Mouse (Mus musculus): ENCODE results near the gene Rab1b.

The Rab1b gene

DNA sequence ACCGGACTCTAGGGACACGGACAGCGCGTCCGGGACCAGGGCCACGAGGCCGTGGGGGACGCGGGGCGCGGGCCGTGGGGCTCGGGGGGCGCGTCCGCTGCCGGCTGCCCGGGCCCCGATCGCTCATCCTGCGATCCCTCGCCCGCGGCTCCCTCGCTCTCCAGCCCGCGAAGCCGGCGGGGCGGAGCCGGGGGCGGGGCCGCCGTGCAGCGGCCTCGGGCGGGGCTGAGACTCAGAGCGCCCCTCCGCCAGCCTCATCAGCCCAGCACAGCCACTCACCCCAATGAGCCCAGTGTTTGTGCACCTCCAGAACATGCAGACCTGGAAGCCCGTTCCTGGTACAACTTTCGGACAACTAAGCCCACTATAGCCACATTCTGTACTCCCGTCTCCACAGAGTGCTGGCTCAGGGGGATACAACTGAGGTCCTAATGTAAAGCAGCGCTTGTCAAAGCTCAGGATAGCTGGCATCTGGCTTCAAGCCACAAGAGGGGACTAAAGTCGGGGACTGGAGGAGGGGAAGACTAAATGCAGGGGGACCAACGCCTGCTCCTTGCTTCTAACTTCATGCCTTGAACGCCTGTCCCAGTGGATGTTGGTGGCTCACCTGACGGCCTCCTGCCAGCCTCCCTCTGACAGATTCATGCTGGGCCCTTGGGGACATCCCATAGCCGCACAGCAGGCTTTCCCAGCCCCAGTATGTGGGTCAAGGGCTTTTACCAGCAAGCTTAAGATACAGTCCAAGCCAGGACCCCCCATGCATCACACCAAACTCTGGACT lies 8.3 kb downstream of the Rab1b start, which contains the start of gene Cnih2:
TSS of gene Cnih2 (minus strand) at position 159 of the 781 bp plus-strand sequence.
- in situ Hi-C loops (cut with MboI; ENCODE audit: unreplicated experiment in 2 of 2) = no loop called here

DNA sequence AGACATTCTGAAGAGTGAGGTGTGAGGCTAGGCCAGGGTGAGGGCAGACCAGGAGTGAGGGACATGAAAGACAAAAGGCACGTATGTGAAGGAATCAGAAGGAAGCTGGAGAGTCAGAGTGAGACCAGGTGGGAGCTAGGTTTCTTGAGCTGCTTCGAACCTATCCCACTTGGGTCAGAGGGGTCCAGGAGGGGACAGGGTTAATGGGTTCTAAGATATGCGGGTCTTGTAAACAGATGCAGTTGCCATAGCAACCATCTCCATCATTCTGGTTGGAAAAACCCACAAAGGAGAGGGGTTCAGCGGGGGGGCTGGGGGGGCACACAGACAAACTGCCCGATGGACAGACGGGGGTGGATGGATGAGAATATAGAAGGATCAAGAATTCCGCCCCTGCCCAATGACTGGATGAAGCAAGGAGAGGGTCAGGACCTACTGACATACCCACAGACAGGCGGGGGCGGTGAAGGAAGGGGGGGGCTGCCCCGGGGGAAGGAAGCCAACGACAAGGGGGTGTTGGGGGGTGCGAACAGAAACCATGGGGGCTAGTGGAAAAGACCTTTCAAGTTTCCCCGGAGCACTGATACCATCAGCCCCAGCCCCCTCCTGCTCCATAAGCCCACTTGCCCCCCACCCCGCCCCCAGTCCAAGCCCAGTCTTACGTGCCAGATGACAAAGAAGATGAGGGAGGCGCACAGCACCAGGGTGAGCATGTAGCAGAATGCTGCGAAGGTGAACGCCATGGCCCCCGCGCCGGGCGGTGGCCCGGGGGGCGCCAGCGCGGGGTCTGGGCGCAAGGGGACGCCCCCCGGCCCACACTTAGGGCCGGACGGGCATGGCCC lies 9.1 kb downstream of the Rab1b start:
- in situ Hi-C loops (cut with MboI; ENCODE audit: unreplicated experiment in 2 of 2) = no loop called here

DNA sequence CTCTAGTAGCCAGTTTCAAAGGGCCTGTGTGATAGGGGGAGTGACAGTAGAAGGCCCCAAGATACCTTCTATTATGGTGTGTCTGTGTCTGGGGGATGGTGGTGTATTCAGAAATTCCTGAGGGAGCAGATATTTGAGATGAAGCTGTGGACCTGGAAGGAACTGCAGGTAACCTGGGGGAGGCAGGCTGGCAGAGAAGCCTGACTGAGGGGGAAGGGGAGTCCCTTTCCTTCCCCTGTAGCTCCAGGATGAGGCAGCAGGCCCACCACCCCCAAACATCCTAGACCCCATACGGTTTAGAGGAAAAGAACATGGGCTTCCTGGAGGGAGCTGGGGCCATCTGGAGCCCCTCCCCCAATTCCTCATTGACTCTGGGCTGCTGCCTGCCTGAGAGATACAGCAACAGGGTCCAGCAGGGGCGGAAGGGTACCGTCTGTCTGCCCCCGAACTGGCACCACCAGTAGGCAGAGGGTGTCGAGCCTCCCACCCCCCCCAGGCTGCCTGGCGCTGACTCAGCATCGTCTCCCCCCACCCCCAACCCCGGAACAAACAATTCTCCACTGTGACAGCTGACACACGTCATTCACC lies 10.9 kb downstream of the Rab1b start:
- in situ Hi-C loops (cut with MboI; ENCODE audit: unreplicated experiment in 2 of 2) = no loop called here

DNA sequence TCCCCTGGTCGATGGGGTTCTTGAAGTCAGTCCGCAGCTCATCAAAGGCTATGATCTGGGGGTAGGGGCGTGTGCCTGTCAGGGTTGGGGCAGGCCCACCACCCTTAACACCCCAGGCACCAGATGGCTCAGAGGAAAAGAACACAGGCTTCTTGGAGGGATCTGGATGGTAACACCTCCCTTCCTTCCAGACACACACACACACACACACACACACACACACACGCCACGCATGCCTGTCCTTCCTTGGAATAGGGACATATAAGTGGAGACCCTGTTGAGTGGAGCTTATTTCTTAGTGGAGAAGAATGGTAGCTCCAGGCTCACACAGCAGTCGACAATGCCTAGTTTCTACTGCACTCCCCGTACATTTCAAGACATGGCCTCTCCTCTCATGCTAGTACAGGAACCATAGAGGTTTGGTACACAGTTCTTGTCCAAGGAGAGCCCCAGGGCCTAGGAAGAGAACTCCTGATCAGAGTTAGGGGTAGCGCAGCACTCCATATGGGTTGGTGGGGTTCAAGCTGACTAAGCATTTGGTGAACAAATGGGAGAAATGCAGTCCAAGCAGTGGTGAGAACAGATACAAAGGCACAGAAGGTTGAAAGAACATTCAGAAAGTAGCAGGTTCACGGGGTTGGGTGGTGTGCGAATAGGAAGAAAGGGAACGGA lies 12.0 kb downstream of the Rab1b start:
- in situ Hi-C loops (cut with MboI; ENCODE audit: unreplicated experiment in 2 of 2) = loop anchor here in 1 of 2 experiments (5.0 kb wide), 1 partner anchor 47 kb away; no protein-coding TSS in a partner anchor

DNA sequence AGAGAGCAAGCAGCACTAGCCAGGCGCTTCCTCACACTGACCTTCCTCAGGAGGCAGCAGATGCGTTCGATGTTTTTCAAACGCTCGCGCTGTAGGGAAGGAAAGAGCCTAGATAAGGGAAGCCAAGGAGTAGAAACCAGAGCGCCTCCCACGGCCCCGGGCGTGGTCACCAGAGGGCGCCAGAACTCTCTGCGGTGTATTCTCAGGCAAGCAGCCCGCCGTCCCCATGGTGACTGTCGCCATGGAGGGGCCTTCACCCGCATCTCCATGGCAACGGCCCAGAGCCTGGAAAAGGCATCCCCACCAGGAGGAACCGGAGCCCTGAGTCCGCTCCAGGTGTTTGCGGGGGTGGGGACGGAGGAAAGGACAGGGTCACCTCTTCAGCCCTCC lies 12.6 kb downstream of the Rab1b start:
- in situ Hi-C loops (cut with MboI; ENCODE audit: unreplicated experiment in 2 of 2) = loop anchor here in 1 of 2 experiments (5.0 kb wide), 1 partner anchor 48 kb away; no protein-coding TSS in a partner anchor

DNA sequence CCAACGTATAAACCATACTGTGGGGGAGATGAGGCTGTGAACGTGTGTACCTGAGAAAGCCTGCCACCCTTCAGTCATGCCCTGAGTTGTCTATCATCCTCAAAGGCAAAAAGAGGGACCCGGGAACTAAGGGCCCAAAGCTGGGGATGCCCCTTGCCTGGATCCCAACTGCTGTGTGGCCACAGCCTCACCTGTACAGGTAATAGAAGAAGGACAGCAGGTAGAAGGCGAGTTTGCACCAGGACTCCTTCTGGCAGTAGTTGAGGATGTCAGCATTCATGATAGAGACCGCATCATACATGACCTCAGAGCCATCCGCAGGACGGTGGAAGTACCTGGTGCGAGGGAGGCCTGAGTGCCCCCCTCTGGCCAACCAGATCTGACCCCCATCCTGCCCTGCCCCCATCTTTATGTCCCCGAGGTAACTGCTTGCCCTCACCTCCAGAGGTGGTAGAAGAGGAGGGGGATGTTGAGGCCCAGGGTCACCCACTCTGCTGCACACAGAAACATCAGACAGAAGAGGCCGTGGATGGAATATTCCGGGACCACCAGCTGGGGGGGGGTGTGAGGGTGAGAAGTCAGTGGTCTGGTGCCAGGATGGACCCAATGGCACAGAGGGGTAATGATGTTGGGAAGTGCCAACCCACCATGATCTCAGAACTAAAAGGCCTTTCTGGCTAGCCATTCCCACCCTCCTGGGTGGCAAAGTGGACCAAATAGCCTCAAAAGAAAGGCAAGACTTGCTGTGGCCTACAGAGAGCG lies 13.2 kb downstream of the Rab1b start:
- in situ Hi-C loops (cut with MboI; ENCODE audit: unreplicated experiment in 2 of 2) = loop anchor here in 1 of 2 experiments (5.0 kb wide), 1 partner anchor 49 kb away; no protein-coding TSS in a partner anchor

DNA sequence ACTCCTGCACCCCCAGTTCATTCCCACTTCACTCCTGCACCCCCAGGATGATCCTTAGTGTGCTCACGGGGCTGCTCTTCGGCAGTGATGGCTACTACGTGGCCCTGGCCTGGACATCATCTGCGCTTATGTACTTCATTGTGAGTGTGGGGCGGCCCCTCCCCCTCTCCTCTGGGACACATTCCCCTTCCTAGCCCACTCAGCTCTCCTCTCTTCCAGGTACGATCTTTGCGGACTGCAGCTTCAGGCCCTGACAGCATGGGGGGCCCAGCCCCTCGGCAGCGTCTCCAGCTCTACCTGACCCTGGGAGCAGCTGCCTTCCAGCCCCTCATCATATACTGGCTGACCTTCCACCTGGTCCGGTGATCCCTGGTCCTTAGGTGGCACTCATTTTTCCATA lies 14.8 kb downstream of the Rab1b start:
- in situ Hi-C loops (cut with MboI; ENCODE audit: unreplicated experiment in 2 of 2) = loop anchor here in 1 of 2 experiments (5.0 kb wide), 1 partner anchor 50 kb away; no protein-coding TSS in a partner anchor

DNA sequence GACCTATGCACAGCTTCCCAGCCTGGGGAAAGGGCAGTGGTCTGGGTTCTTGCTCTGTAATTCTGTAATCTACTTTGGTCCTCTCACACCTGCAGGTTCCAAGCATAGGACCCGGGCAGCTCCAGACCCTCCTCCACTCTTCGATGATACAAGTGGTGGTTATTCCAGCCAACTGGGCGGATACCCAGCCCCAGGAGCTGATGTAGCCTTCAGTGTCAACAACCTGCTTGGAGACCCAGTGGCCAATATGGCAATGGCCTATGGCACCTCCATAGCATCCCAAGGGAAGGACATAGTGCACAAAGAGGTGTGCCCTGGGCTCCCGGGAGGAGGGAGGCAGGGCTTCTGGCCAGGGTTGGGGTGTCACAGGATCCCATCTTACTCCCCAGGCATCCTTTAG lies 17.5 kb downstream of the Rab1b start:
- in situ Hi-C loops (cut with MboI; ENCODE audit: unreplicated experiment in 2 of 2) = loop anchor here in 1 of 2 experiments (5.0 kb wide), 1 partner anchor 53 kb away; no protein-coding TSS in a partner anchor

DNA sequence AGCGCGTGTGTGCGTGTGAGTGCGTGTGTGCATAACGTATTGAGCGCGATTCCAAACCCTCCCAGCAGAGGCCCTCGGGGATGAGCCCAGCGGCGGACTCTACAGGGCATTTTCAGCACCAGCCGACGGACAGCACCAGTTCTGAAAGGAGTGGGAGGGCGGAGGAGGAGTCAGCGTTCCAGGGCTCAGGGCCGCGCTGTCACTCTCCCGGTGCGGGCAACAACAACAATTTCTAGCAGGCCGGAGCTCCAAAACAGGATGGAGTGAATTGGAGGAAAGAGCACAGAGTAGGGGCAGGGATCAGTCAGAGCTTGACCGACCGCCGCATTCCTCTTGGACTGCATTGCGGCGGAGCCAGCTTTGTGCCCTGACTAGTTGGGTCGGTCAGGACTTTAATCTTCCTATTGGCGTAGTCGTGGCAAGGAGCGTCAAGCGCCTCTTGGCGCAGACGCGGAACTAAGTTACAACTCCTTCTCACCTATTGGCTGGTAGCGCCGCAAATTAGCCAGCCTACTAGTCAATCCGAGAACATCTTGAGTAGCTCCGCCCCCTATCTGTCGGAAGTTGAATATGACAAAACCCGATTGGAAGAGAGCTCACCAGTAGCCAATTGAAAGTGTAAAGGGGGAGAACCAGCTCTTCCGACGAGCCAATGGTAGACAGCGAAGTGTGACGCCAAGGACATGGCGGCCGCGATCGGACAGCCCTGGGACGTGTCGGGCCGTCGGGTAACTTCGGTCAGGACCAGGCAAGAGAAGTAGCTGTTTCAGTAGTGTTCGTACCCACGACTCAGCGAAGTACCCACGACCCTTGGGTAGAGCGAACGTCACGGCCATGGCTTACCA lies 18.8 kb downstream of the Rab1b start, which contains the start of gene Yif1a:
TSS of gene Yif1a (plus strand) at position 655 of the 845 bp plus-strand sequence.
- in situ Hi-C loops (cut with MboI; ENCODE audit: unreplicated experiment in 2 of 2) = loop anchor here in 1 of 2 experiments (5.0 kb wide), 1 partner anchor 54 kb away; no protein-coding TSS in a partner anchor

DNA sequence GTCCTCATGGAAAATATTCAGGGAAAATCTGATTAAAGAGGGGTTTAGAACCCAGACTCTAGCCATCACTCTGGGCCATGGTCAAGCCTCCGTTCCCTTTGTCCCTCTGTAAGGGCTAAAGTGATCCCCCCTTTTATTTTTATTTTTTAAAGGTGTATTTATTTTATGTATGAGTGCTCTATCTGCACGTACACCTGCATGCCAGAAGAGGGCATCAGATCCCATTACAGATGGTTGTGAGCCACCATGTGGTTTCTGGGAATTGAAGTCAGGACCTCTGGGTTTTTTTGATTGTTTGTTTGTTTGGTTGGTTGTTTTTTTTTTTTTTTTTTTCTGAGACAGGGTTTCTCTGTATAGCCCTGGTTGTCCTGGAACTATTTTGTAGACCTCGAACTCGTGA lies 20.3 kb downstream of the Rab1b start:
- in situ Hi-C loops (cut with MboI; ENCODE audit: unreplicated experiment in 2 of 2) = loop anchor here in 1 of 2 experiments (5.0 kb wide), 1 partner anchor 56 kb away; no protein-coding TSS in a partner anchor

DNA sequence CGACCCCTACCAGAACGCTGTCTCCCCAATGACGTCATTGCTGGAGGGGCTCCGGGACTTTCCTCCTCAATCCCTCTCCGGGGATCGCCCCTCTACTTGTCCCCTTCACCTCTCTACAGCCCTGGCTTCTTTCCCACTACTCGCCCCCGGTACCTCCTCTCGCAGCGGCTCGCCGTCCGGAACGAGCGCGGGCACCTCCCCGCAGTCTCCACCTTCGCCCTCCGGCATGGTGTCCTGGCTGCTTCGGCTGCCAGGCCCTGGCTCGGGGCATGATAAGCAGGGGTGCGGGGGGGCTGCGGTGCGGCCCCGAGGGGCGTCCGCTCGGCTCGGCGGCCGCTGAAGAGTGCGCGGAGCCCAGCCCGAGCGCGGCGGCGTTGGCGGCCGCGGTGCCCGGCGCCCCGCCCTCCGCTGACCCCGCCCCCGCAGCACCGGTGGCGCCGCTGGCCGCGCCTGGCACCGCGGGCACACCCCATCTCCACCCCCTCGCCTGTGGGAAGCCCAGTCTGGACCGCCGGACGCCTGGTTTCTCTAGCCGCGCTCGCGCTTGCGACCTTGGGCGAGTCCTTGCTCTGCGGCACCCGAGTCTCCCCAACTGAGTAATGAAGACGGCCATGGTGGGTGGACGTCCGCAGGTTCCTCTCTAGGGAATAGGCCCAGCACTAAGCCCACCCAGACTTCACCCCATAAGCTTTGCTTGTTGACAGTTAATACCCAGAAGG lies 21.6 kb downstream of the Rab1b start, which contains the start of gene Tmem151a:
TSS of gene Tmem151a (minus strand) at position 387 of the 719 bp plus-strand sequence.
- in situ Hi-C loops (cut with MboI; ENCODE audit: unreplicated experiment in 2 of 2) = loop anchor here in 1 of 2 experiments (5.0 kb wide), 1 partner anchor 57 kb away; no protein-coding TSS in a partner anchor

DNA sequence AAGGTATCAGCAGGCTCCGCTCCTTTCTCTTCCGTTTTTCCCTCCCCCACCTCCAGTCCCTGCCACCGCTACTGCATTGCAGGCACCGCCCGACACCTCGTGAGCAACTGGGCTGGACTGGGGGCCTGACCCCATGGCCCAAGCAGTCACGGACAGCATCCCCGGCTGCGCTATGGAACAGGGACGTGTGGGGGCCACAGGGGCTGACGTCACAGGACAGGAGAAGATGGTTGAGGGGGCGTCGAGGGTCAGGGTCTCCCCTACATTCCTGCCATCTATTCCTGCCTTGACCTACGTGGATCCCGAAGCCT lies 22.1 kb downstream of the Rab1b start:
- in situ Hi-C loops (cut with MboI; ENCODE audit: unreplicated experiment in 2 of 2) = loop anchor here (5.0 kb wide), 2 partner anchors 37 to 58 kb away; no protein-coding TSS in a partner anchor

DNA sequence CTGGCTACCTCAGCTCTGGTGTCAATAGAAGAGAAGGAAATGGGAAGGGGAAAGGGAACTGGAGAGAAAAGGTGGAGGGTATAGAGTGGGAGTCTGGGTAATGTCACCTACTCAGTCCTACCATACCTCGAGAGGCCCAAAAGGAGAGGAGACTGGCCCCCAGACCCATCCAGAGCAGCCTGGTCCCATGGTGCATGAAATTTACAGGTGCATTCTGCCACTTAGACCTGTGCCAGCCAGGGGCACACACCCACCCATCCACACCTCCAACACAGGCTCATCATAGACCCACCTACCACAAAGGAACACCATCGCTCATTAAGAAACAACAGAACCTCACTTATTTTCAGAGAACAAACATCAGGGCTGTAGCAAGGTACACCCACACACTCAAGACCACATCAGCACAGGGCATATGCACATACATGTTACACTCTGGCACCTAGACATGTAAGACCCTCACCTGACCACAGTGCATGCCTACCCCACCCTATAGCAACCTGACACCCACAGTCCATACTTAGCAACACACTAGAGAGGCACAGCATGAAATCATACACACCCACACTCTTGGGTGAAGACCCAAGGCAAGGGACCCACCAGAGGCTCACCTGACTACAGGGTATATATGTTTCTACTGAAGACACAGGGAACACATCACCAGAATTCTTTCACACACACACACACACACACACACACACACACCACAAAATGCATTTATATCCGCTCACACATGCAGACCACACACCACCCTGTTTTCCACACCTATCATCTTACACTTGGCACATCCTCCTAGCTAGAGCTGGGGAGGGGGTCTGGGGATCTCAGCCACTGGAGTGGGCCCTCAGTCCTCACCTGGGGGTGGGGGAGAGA lies 22.7 kb downstream of the Rab1b start:
- in situ Hi-C loops (cut with MboI; ENCODE audit: unreplicated experiment in 2 of 2) = loop anchor here in 1 of 2 experiments (5.0 kb wide), 1 partner anchor 37 kb away; no protein-coding TSS in a partner anchor

DNA sequence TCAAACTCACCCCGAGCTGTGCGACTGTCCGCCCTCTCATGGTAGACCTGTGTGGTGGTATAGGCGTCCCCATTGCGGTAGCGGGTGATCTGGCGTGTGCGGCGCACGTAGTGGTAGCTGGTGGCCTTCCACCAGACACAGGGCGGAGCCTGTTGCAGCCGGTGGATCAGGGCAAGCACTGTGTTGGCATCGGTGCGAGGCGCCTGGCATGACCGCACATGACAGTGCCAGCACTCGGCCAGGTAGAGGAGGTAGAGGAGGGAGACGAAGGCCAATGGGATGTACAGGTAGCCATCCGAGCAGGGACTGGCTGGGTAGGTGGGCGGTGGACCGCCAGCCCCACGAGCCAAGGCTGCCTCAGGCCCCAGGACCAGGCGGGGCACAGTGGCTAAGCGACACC lies 24.3 kb downstream of the Rab1b start:
- in situ Hi-C loops (cut with MboI; ENCODE audit: unreplicated experiment in 2 of 2) = loop anchor here in 1 of 2 experiments (5.0 kb wide), 1 partner anchor 35 kb away; no protein-coding TSS in a partner anchor

DNA sequence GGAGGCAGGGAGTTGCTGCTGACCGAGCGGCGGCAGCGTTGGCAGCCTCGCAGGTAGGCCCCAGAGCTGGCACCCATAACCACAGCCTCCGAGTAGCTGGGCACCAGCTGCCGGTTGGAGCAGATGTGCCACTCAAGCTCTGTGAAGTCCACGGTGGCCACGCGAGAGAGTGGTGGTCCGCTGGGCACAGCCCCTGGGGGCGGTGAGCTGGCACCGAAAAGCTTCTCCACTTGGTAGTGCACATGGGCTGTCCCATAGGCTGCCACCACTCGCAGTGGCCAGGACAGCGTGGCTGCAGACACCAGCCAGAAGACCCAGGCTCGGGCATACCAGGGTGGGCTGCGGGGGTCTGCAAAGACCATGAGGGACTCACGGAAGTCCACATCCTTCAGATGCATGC lies 24.9 kb downstream of the Rab1b start:
- in situ Hi-C loops (cut with MboI; ENCODE audit: unreplicated experiment in 2 of 2) = loop anchor here in 1 of 2 experiments (5.0 kb wide), 1 partner anchor 35 kb away; no protein-coding TSS in a partner anchor

DNA sequence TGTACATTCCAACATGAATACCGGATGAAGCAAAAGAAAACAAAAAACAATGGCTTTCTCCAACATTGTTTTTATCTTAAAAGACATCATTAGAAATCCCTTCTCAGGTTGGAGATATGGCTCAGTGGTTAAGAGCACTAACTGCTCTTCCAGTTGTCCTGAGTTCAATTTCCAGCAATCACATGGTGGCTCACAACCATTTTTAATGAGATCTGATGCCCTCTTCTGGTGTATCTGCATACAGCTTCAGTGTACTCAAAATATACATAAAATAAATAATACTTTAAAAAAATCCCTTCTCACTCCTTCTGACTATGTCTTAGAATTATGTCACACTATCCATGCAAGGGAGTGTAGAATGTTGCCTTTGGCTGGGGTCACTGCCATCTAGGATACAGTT lies 27.6 kb downstream of the Rab1b start:
- in situ Hi-C loops (cut with MboI; ENCODE audit: unreplicated experiment in 2 of 2) = loop anchor here in 1 of 2 experiments (10.0 kb wide), 1 partner anchor 64 kb away; no protein-coding TSS in a partner anchor
